Mouse (Mus musculus) lung, embryonic 14.5 days (tissue): ENCODE data around the gene Mamld1. TPM values are rescaled to one million over a fixed set of nuclear protein-coding genes. Genes with fewer than 3 reads are reported as not detected.

Experiments used
- ATAC-seq: fragments of 200-750 bp; cut with Nextera tagmentation; 2 replicates; pipeline ENCODE4 v1.8.0; 2017; ENCODE audit warnings: mild to moderate bottlenecking, moderate TSS enrichment, moderate library complexity; ENCODE audit not compliant: insufficient read depth
- DNase-seq: peaks from one replicate; pipeline ENCODE4 v3.0.0-alpha.2; 2015
- H3K27ac ChIP-seq: fragments of 300-500 bp; sonication (generic); 2 replicates; pipeline ENCODE4 v1.5.1; 2014; ENCODE audit warnings: low read depth, mild to moderate bottlenecking, moderate library complexity
- H3K27me3 ChIP-seq: fragments of 300-500 bp; sonication (generic); 2 replicates; pipeline ENCODE4 v1.6.1; 2014; ENCODE audit warnings: low read length, control low read depth; ENCODE audit not compliant: insufficient read depth
- H3K36me3 ChIP-seq: fragments of 300-500 bp; sonication (generic); 2 replicates; pipeline ENCODE4 v1.6.1; 2014; ENCODE audit warnings: control low read depth; ENCODE audit not compliant: insufficient read depth
- H3K4me1 ChIP-seq: fragments of 300-500 bp; sonication (generic); 2 replicates; pipeline ENCODE4 v1.6.1; 2014; ENCODE audit warnings: antibody characterized with exemption, control low read depth; ENCODE audit not compliant: insufficient read depth
- H3K4me2 ChIP-seq: fragments of 300-500 bp; sonication (generic); 2 replicates; pipeline ENCODE4 v1.6.1; 2014; ENCODE audit warnings: mild to moderate bottlenecking
- H3K4me3 ChIP-seq: fragments of 300-500 bp; sonication (generic); 2 replicates; pipeline ENCODE4 v1.5.1; 2014; ENCODE audit warnings: low read depth, low read length
- H3K9ac ChIP-seq: fragments of 300-500 bp; sonication (generic); 2 replicates; pipeline ENCODE4 v1.6.1; 2014
- H3K9me3 ChIP-seq: fragments of 300-500 bp; sonication (generic); 2 replicates; pipeline ENCODE4 v1.6.1; 2016; ENCODE audit warnings: low read depth, low read length, control low read depth
- CTCF ChIP-seq: IDR thresholded peaks from 2 replicates; pipeline ENCODE4 v1.5.1; 2016; ENCODE audit warnings: antibody characterized with exemption, low read depth
- WGBS: fragments of 180-500 bp; shearing (Covaris S2); extraction: QIAGEN DNeasy Blood & Tissue Kit; methylation state at CpG from one replicate; pipeline ENCODE4 v1.1.7; 2014; 5-methylcytosine and 5-hydroxymethylcytosine counted together
- polyA plus RNA-seq: library from polyadenylated mRNA; unstranded; fragments of >200 nt; fragmentation: Nextera tagmentation; extraction: Ambion mirVana; gene quantifications from 2 replicates; pipeline ENCODE4 v1.2.1, GENCODE M21; 2014

The Mamld1 gene
- polyA plus RNA-seq, 1 experiment from 2014 or later: 6.4 TPM

GRCm38 (mm10) chrX:71052481-71053216, 2.6 kb downstream of the Mamld1 start:
- peaks cover 6% of the 10 kb centered on the region; the same call in 1 of the 2 replicates for H3K27me3 ChIP-seq
- 16% methylated on average over 8 of the region's 8 CpGs for WGBS
- H3K36me3 ChIP-seq: no peaks in the 10 kb centered on the region
- no peak overlapping the region for H3K9ac ChIP-seq
- DNase-seq (peak; percentile 31), ATAC-seq (peak; percentile 47)
- H3K4me1 ChIP-seq: no peaks in the 10 kb centered on the region
- no peak overlapping the region for H3K27ac ChIP-seq
- H3K4me2 ChIP-seq: peak overlapping the region; percentile 63
- no peaks in the 10 kb centered on the region for H3K9me3 ChIP-seq
- peak overlapping the region; percentile 45 for H3K4me3 ChIP-seq
- no peak for TF ChIP-seq CTCF

- Histone ChIP-seq H3K4me1 (no peaks in the 10 kb centered on the region), H3K9me3 (no peaks in the 10 kb centered on the region), H3K27me3 (peaks cover 6% of the 10 kb centered on the region; the same call in 1 of the 2 replicates), H3K27ac (no peak overlapping the region), H3K4me2 (no peak overlapping the region), H3K36me3 (no peaks in the 10 kb centered on the region), H3K4me3 (no peak overlapping the region), H3K9ac (no peak overlapping the region)
- no peak for TF ChIP-seq CTCF
- ATAC-seq (no peak), DNase-seq (no peak)
- 37% methylated on average over 5 of the region's 5 CpGs for WGBS
Observed at GRCm38 (mm10) chrX:71053246-71053645, 3.2 kb downstream of the Mamld1 start.

- no peak for DNase-seq
- Histone ChIP-seq H3K4me3 (no peak overlapping the region), H3K27me3 (no peaks in the 10 kb centered on the region), H3K4me2 (no peak overlapping the region), H3K36me3 (no peaks in the 10 kb centered on the region), H3K27ac (no peak overlapping the region), H3K4me1 (no peaks in the 10 kb centered on the region), H3K9me3 (no peaks in the 10 kb centered on the region), H3K9ac (no peak overlapping the region)
- 81% methylated on average over 2 of the region's 2 CpGs for WGBS
- no peak for TF ChIP-seq CTCF
- ATAC-seq: no peak
Observed at GRCm38 (mm10) chrX:71056968-71057367, 6.9 kb downstream of the Mamld1 start.

DNA sequence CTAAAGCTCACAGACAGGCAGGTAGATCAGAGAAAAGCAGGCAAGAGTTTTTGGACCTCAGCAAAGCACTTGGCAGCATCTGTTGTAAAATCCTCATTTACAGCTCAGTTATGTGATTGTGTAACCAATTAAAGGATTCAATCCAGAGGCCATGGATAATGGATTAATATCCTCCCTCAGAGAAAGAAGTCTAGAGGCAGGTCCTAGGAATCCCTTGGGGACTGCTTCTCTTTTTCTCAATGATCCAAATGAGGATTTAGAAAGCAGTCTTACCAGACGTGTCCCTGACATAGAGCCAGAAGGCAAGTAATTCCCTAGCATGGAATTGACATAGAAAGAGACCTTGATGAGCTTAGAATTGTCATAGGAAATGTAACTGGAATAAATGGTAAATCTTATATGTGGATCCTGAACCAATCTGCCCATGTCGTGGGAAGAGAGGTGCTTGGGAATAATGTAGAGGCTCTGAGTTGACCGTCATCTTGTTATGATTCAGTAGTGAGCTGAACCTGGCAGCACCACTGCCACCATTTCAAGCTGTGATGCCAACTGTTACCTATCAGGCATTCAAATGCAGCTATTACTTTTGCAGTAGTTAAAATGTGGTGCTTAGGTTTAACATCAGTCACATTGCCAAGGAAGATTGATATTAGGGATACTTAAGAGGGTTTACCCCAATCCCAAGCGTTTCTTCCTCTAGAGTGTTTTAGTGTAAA, 35.2 kb downstream of the Mamld1 start:
- Histone ChIP-seq H3K4me1 (no peaks in the 10 kb centered on the region), H3K27me3 (no peaks in the 10 kb centered on the region), H3K36me3 (no peaks in the 10 kb centered on the region), H3K4me2 (no peak overlapping the region), H3K4me3 (no peak overlapping the region), H3K27ac (no peak overlapping the region), H3K9ac (no peak overlapping the region), H3K9me3 (no peaks in the 10 kb centered on the region)
- 66% methylated on average over 4 of the region's 4 CpGs for WGBS
- DNase-seq (no peak), ATAC-seq (no peak)
- no peak for TF ChIP-seq CTCF

DNA sequence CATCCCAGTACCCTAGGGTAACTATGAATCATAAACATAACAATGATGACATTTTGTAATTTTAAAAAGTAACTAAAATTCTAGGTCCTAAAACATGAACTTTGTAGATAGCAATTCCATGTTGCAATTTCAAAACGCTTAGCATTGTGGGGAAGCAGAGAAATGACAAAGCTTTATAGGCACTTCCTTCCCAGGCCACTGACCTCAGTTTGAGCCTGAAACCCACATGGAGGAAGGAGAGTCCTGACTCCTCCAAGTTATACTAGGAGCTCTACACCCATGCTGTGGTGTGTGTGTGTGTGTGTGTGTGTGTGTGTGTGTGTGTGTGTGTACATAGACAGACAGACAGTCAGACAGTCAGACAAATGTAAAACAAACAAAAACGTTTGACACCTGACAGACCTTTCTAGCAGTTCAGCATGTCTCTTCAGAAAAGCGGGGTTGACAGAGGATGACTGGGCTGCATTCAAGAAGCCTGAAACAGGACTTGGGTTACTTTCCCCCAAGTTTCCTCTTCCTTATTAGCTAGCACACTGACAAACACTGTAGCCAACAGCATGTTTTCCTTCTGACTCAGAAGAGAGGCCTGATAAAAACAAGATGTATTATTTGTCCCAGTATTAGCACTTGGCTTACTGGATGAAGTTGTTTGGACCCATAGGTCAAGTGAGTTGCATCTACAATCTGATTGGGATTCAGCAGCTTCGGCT, 37.5 kb downstream of the Mamld1 start:
- DNase-seq (no peak), ATAC-seq (no peak)
- no peak overlapping the region for H3K4me2 ChIP-seq
- H3K9ac ChIP-seq: no peak overlapping the region
- no peaks in the 10 kb centered on the region for H3K27me3 ChIP-seq
- no peak overlapping the region for H3K27ac ChIP-seq
- no peak for TF ChIP-seq CTCF
- H3K9me3 ChIP-seq: no peaks in the 10 kb centered on the region
- H3K4me3 ChIP-seq: no peak overlapping the region
- H3K36me3 ChIP-seq: no peaks in the 10 kb centered on the region
- H3K4me1 ChIP-seq: no peaks in the 10 kb centered on the region
- 50% methylated on average over 4 of the region's 4 CpGs for WGBS

DNA sequence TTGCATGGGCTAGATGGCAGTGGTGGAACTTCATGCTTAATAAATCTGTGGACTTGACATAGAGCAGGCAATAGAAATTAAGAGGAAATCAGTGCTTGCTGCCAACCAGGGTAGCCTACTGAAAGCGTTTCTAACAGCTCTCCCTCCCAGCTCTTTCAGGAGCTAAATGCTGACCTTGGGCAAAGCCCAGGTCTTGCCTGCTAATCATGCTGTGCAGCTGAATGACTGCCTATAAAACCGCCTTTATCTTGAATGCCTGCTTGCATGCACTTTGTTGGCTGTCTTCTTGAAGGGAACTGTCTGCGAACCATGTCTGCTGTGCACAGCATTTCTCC, 38.0 kb downstream of the Mamld1 start:
- Histone ChIP-seq H3K4me1 (no peaks in the 10 kb centered on the region), H3K9me3 (no peaks in the 10 kb centered on the region), H3K36me3 (no peaks in the 10 kb centered on the region), H3K27me3 (no peaks in the 10 kb centered on the region), H3K9ac (no peak overlapping the region), H3K4me3 (no peak overlapping the region), H3K4me2 (no peak overlapping the region), H3K27ac (no peak overlapping the region)
- TF ChIP-seq CTCF: no peak
- DNase-seq (no peak), ATAC-seq (no peak)
- WGBS: 66% methylated on average over 3 of the region's 3 CpGs

- H3K4me1 ChIP-seq: no peaks in the 10 kb centered on the region
- TF ChIP-seq CTCF: no peak
- H3K27ac ChIP-seq: no peak overlapping the region
- ATAC-seq (no peak), DNase-seq (no peak)
- H3K4me3 ChIP-seq: no peak overlapping the region
- H3K4me2 ChIP-seq: no peak overlapping the region
- H3K9me3 ChIP-seq: no peaks in the 10 kb centered on the region
- H3K9ac ChIP-seq: no peak overlapping the region
- no peaks in the 10 kb centered on the region for H3K36me3 ChIP-seq
- H3K27me3 ChIP-seq: no peaks in the 10 kb centered on the region
Observed at GRCm38 (mm10) chrX:71105820-71106219, 55.8 kb downstream of the Mamld1 start.
